Mouse (Mus musculus) spleen, postnatal 36 days (tissue): ENCODE measurements around the gene Psmb10.
"Not testable (repeated sequence)": the region's sequence is repeated elsewhere in the genome, so short reads cannot be mapped to it uniquely, and the experiment has no call there.

Source experiments
- DNase-seq, 2 experiments: peaks; one replicate each; pipeline ENCODE4 v3.0.0; 2022; ENCODE audit warnings: low spot score in 2 of 2, mixed read lengths in 1 of 2

The Psmb10 gene

GRCm38 (mm10) chr8:105938306-105938669, at the start of gene Psmb10:
TSS of gene Psmb10 (minus strand) at chr8:105938444.
- DNase-seq: peak in 1 of 2 experiments; percentile 47

DNA sequence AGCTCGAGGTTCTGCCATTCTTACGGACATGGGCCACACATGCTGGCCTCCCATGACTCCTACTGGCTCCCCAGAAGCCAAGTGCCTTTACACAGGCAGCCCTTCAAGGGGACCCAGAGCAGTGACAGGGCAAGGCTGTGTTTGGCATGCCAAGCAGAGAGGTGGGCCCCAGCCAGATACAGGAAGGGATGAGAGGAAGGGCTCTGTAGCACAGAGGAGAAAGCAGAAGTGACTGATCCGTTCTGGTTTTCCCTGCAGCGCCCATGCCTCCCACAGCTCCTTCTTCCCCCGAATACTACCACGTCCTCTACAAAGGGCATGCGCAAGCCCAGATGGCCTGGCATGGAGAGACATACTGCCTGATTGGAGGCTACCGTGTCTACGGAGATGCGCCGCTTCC, 45.2 kb upstream of the Psmb10 start:
- not testable (repeated sequence) for DNase-seq

GRCm38 (mm10) chr8:105981146-105981545, 42.9 kb upstream of the Psmb10 start:
- no peak for DNase-seq

GRCm38 (mm10) chr8:105979325-105979724, 41.1 kb upstream of the Psmb10 start, which contains the start of gene Dpep3:
TSS of gene Dpep3 (minus strand) at chr8:105979429.
- no peak for DNase-seq

- no peak for DNase-seq
Observed at GRCm38 (mm10) chr8:105975363-105975762, 37.1 kb upstream of the Psmb10 start.

GRCm38 (mm10) chr8:105971019-105971720, 32.9 kb upstream of the Psmb10 start:
- no peak for DNase-seq

GRCm38 (mm10) chr8:105969367-105969766, 31.1 kb upstream of the Psmb10 start:
- DNase-seq: no peak

DNA sequence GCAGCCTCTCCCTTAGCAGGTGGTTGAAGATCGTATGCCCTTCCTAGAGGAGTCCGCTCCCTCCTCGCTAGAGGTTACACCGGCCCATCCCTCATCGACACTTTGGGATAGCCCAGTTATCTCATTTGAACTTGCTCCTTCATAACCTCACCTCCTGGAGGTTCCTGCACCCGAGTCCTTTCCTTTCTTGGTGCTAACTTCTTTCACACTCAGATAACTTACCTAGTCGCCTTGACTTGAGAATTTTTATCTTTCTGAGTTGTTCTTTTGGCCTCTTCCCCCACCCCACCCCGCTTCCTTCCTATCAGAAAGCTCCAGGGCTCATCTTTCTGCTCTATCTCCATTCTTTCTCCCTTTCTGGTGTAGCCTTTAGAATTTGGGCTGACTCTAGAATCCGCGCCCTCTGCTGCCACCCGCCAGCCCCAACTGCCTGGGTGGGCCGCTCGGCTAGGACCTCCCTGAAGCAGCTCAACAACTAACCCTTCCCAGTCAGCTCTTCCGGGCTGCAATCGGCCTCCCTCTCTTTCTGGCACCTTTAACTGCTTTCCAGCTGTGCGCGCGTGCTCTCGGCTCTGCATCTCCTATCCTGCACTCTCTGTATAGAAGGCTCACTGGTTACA, 28.6 kb upstream of the Psmb10 start:
- peak; percentile 32 to 42 for DNase-seq

DNA sequence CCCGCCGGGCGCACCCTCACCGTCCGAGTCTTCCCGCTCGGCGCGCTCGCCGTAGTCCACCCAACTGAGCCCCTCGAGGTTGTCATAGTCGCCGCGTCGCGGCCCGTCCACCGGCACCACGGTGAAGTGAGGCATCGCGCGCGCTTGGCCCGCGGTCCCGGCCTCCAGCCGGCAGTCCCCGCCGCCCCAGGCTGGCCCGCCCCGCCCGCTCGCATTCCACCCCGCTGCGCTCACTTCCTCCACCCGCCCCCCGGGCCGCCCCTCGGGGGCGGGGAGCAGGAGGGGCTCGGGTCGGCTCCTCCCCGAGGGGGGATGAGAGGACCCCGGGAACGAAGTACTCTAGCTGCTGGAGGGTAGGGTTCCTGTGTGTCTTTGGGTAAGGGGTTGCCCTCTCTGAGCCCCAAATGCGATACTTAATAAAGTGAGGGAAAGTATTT, 27.7 kb upstream of the Psmb10 start, which contains the start of gene Slc12a4:
TSS of gene Slc12a4 (minus strand) at position 193 of the 437 bp plus-strand sequence.
- DNase-seq: peak; percentile 77 to 79

DNA sequence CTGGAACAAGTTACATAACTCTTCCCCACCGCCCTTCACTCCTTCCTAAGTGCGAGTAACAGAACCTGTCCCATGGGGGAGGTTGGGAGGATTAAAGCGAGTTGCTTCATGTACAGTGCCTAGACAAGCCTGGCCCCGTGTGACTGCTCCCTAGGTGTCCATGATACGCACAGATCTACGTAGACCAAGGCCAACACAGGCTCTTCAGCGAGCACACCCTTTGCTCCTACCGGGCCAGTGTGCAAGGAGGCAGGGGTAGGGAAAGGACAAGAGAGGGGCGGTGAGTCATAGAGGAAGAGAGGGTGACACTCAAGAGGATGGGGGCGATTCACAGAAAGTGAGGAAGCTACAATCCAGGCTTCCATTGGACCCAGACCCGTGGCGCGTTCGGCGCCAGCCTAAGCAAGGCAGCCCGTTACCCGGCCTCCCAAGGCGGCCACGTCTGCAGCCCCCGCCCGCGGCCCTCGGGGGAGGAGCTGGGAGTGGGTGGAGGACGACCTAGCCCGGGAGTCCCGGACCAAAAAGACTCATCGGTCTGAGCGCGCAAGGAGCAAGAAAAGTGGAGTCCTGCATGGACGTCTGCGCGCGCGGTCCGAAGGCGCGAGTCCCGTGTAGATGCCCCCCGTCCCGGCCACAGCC, 27.1 kb upstream of the Psmb10 start:
- peak; percentile 42 to 51 for DNase-seq

DNA sequence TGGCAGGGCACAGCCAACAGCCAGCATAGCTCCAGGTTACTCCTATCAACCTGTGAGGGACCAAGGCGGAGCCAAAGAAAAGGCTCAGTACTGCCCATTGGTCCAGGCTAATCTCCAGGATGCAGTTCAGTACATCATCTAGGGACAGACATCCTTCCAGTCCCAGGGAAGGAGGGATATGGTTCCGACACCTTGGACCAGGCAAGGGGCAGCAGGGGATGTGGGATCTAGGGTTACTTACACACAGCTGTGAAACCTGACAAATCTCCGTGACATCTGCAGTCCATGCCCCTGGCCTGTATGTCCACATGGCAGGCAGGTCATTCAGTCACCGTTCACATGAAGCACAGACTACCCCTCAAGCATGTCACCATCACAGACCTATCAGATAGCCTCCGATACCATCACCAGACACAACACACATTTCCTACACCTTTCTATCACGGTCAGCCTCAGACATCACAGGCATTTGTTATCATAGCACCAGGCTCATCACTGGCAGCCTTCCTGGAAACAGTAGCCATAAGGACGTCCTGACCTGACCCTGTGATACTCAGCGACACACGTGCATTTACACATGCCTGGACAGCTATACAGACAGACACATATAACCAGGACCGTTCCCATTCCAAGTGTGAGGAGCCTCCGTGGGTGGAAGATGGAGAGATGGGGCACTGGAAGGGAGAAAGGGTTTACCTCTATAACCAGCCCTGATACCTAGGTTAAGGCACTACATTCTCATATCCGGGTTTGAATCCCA, 26.4 kb upstream of the Psmb10 start:
- no peak for DNase-seq

- DNase-seq: no peak
Observed at GRCm38 (mm10) chr8:105961536-105961935, 23.3 kb upstream of the Psmb10 start.

DNA sequence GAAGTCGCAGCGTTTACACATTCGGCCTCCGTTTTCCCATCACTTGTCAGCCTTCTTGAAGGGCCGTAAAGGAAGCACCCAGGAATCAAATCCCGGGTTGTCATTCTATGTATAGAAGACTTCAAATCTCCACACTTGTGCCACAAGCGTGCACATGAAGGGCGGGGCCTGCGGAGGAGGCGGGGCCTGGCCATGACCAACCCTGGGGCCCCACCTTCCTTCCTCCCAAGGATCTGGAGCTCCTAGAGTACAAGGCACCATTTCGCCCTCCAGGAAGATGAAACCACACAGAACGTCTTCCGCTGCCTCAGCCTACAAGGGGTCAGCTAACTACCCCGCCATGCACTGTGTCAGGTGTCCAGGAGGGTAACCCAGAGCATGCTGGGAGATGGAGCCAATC, 22.9 kb upstream of the Psmb10 start:
- DNase-seq: no peak

DNA sequence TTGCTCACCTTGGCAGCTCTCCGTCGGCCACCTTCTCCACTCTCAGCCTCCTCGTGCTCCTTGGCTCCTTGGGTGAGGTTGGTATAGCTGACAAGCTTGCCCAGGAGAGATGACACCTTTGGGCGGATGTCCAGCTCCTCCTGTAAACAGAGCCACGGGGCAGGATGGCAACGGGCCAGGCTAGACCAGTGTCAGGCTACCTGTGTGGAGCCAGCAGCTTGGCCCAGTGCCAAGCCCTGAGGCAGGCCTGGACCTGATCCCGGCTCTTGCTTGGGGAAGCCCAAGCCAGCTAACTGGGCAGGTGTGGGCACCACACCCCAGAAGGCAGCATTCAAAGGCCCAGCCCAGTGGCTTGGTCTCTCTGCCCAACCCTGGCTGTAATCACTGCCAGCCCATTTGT, 21.1 kb upstream of the Psmb10 start:
- DNase-seq: no peak

DNA sequence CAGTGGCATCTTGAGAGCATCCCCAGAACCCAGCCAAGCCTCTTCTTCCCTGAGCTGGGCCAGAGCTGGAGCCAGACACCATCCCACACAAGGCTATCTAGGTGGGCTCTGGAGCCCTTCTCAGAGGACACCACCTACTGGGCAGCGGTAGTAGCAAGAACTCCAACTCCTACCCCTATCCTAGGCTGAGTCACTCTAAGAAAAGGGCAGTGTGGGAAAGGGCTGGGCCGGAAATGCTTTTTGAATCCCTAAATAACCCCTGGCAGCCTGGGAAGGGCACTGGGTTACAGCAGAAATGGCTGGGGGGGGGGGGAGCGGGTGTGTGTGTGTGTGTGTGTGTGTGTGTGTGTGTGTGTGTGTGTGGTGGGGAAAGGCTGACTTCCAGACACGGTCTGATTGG, 19.6 kb upstream of the Psmb10 start:
- no peak for DNase-seq

DNA sequence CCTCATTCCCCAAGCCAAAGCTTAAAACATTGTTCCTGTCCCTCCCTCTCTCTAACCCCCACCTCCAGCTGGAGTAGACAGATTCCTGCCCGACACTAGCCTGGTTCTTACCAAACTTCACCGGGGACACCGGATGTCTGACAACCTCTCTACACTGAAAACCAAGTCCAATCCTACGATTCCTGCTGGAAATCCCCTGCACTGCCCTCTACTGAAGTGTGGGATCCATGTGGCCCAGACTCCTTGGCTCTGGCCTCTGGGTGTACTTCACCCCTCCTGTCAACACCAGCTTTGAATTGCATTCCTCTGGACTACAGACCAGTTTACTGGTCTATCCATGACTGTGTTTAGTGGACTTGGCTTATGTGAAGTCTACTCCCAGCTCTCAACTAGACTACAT, 18.3 kb upstream of the Psmb10 start:
- no peak for DNase-seq

GRCm38 (mm10) chr8:105951057-105951659, 12.9 kb upstream of the Psmb10 start:
- DNase-seq: no peak

- no peak for DNase-seq
Observed at GRCm38 (mm10) chr8:105949350-105949749, 11.1 kb upstream of the Psmb10 start.

GRCm38 (mm10) chr8:105943321-105943739, 5.1 kb upstream of the Psmb10 start, which contains the start of gene Lcat:
TSS of gene Lcat (minus strand) at chr8:105943382.
- DNase-seq: no peak

GRCm38 (mm10) chr8:105942542-105942941, 4.3 kb upstream of the Psmb10 start:
- no peak for DNase-seq

GRCm38 (mm10) chr8:105942026-105942425, 3.8 kb upstream of the Psmb10 start:
- no peak for DNase-seq
